Mouse (Mus musculus) left cerebral cortex, postnatal 14 days (tissue): ENCODE results near the gene Galntl5. TPM values are rescaled to one million over a fixed set of nuclear protein-coding genes. Genes with fewer than 3 reads are reported as not detected.
"Not testable (repeated sequence)": the region's sequence is repeated elsewhere in the genome, so short reads cannot be mapped to it uniquely, and the experiment has no call there.

Source experiments
- DNase-seq, 2 experiments: peaks; one replicate each; pipeline ENCODE4 v3.0.0; 2021 to 2022; ENCODE audit warnings: low spot score in 2 of 2, mixed read lengths in 1 of 2
- intact Hi-C: fragments of 180-260 bp; cut with DNase I; formaldehyde crosslinking; loops from one replicate; pipeline ENCODE4 v1.15.1; 2025
- total RNA-seq, 2 experiments: library from RNA; stranded (reverse); gene quantifications; 2 replicates each; pipeline ENCODE4 v1.2.3; 2021

Gene Galntl5
- total RNA-seq, 2 experiments from 2014 or later, result not detected

GRCm38 (mm10) chr5:25184594-25184993 lies 3.3 kb downstream of the Galntl5 start:
- intact Hi-C loops, result no loop called here
- DNase-seq, result no peak

DNA sequence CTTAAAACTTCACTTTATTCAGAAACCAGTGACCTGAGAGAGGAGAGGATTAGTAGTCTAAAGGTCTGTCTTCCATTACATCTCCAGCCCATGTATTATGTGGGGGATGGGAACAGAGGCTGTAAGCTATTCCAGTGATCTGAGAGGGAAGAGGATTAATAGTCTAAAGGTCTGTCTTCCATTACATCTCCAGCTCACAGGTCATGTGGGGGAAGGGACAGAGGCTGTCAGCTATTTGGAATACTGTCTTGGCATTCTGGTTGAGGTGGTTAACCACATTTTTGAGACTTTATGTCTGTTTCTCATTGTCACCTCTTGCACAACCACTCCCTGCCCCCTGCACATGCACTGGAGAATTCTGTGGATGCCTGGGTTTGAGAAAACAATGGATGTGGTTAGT lies 6.5 kb downstream of the Galntl5 start:
- DNase-seq, result no peak
- intact Hi-C loops, result no loop called here

DNA sequence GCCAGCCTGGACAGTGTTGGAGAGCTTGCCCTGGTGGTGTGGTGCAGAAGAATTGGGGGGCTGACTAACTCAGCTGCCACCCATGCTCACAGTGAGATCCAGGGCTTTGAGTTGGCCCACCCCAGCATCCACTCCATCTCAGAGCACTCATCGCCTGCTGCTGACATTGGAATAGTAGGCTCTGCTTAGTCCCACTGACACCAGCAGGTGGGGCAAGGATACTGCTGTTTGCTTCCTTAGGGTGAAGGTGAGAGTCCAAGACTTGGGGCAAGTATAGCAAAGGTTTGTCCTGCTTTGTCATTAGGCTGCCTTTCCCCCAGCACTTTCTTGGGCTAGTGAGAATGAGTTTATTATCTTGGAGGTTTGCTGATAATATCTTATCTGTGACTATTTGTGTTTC lies 7.5 kb downstream of the Galntl5 start:
- DNase-seq, result no peak
- intact Hi-C loops, result no loop called here

DNA sequence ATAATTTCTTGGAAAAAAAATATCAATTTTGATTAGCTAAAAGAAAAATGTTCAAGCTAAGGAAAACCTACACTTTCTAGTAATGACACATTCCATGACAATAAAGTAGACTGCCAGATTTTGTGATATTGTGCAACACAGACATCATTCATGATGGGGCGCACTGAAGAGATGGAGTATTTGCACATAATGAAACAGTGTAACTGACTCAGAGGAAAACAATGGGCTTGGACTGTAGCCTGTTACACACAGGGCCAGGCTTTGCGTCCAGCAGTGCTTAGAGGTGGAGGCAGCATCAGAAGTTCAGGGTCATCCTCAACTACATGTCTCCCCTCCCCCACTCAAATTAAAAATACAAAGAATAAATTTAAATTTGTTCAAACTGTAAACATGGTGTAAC lies 9.3 kb downstream of the Galntl5 start:
- intact Hi-C loops, result no loop called here
- DNase-seq, result no peak

DNA sequence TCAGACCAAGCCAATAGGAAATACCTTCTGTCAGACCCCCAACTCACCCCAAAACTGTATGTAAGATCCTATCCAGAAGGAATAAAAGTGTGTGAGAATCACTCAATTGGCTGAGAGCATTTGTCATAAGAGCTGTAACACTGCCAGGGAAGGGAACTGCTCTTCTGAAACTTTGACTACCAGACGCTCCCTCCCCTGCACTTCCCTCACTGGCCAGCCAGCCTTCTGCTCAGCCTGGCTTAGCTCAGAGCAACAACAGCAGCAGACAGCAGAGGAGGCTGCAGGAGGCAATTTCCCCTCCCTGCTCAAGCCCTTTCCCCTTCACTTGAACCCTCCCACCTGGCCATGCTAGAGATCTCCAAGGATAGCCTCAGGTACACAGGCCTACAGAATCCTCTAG lies 30.6 kb downstream of the Galntl5 start:
- DNase-seq, result peak in 1 of 2 experiments; percentile 18
- intact Hi-C loops, result no loop called here

DNA sequence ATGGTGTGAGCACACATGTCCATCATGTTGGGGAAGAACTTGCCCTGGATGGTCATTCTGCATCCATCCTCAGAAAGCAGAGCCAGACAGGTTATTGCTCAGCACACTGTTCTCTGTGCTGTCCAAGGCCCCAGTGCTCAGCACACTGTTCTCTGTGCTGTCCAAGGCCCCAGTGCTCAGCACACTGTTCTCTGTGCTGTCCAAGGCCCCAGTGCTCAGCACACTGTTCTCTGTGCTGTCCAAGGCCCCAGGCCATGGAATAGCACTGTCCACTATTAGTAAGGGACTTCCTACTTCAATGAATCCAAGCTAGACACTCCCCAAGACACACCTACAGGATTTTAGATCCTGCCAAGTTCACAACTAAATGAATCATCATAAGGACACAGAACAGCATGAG lies 32.0 kb downstream of the Galntl5 start:
- intact Hi-C loops, DNase-seq: not testable (repeated sequence)

- intact Hi-C loops, result no loop called here
- DNase-seq, result no peak
Measured at GRCm38 (mm10) chr5:25215006-25215405, 33.7 kb downstream of the Galntl5 start.

- intact Hi-C loops, result no loop called here
Measured at GRCm38 (mm10) chr5:25221604-25222003, 40.3 kb downstream of the Galntl5 start, which contains the start of gene Galnt11. Gene Galnt11, plus strand, starts transcription at chr5:25221904.

DNA sequence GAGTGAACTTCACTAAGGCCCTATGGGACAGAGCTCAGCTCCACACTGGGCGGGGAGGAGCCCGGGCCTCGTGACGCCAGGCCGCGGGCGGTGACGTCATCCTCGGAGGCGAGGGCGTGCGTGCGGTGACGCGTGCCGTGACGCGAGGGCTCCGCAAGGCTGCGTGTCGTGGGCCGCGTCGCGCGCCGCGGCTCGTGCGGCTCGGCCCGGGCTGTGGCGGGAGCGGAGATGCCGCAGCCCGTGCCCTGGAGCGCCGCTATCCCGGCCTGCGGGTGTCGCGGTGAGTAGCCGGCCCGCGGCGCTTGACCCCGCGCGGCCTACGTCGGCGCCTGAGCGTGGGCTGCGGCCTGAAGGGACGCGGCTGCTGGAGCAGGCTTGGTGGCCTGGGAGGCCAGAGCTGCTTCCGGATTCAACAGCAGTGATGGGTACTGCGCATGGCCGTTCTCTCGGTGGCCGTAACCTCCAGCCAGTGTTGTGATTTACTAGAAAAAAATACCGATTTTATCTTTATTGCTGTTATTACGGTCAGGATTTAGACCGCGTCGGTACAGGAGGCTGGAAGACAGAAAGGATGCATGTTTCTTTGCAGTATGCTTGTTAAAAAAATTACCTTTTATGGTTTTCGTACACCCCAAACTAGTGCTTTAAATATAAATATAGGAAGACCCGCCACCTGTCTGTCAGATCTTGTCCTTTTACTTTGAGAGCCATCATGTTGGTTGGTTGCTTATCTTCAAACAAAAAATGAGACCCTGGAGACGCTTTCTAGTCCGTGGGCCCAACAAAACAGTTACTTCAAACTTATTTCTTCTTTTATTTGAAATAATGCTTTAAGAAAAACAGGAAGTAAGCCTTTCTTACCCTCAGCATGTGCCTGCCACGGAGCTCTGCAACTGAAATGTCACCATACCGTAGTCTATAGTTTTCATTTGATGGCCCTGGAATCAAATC lies 41.8 kb downstream of the Galntl5 start, which contains the start of gene E130116L18Rik:
Gene E130116L18Rik (minus strand): TSS at position 402 of the 951 bp plus-strand sequence.
- peak; percentile 89 to 92 for DNase-seq
- intact Hi-C loops, result no loop called here

More at GRCm38 (mm10) chr5:25221604-25222003, 40.3 kb downstream of the Galntl5 start, which contains the start of gene Galnt11:
- no peak for DNase-seq

DNA sequence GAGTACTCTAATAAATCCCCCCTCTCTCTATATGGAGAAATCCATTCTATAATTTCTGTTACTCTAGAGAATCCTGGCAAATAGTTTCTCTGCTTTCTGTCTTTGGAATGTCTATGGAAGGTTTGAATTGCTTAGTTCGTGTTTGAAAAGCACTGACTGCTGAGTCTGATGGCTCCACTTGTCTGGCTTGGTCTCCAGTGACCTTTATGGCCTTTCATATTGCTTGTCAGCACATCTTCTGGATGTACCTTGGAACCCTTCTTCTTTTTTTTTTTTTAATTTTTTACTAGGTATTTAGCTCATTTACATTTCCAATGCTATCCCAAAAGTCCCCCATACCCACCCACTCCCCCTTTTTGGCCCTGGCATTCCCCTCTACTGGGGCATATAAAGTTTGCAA lies 43.1 kb downstream of the Galntl5 start:
- DNase-seq, intact Hi-C loops: not testable (repeated sequence)

- intact Hi-C loops, result no loop called here
- no peak for DNase-seq
Measured at GRCm38 (mm10) chr5:25243101-25243500, 61.8 kb downstream of the Galntl5 start.

- DNase-seq, result no peak
- intact Hi-C loops, result no loop called here
Measured at GRCm38 (mm10) chr5:25245806-25246472, 64.7 kb downstream of the Galntl5 start.

DNA sequence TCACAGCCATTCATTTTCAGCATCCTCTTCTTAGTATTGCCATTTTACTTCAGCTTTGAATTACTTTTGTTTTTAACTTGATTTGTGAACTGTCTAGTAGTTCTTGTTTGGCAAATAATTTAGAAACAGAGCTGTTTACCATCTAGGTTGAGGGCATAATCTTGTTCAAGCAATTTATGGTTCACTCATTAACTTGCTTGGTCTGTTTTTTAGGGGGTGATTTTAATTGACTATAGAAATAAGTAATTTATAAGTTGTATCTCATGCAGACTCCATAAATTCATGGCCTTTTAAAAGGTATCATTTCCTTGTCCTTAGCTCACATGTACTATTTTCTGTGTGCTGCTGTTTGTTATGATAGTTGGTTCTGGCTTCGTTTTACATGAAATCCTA lies 65.2 kb downstream of the Galntl5 start:
- no peak for DNase-seq
- intact Hi-C loops, result no loop called here

DNA sequence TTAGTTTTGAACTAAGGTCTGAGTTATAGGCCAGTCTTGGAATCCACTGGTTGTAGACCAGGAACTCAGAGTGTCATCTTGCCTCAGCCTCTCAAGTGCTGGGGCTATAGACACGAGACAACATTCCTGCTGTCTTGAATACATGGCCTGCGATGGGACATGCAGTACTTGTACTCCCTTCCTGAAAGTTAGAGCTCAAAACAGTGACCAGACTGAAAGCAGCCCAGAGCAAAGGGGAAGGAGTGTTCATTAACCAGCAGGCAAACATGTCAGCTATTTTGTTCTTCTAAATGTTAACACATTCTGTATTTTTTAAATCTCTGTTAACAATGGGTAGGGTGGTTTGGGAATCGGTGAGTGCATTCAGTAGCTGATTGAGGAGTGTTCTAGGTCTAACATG lies 65.8 kb downstream of the Galntl5 start:
- intact Hi-C loops, result no loop called here
- no peak for DNase-seq

DNA sequence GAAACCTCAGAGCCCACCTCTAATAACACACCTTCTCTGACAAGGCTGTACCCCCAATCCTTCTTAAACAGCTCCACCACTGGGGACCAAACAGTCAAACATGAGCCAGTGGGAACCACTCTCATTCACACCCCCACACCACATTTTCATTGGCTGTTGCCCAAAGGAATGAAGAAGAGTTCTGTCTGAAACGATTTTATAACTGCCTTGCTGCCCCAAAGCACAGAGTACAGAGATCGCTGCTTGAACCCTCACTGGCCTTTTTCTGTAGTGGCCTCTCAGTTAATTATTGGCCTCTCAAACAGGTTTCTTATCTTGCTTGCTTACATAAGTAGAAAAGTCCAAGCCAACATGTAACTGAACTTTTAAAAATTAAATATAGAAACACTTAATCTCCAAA lies 71.2 kb downstream of the Galntl5 start:
- DNase-seq, result no peak
- intact Hi-C loops, result no loop called here

- no peak for DNase-seq
- intact Hi-C loops, result no loop called here
Measured at GRCm38 (mm10) chr5:25252825-25253544, 71.7 kb downstream of the Galntl5 start.

DNA sequence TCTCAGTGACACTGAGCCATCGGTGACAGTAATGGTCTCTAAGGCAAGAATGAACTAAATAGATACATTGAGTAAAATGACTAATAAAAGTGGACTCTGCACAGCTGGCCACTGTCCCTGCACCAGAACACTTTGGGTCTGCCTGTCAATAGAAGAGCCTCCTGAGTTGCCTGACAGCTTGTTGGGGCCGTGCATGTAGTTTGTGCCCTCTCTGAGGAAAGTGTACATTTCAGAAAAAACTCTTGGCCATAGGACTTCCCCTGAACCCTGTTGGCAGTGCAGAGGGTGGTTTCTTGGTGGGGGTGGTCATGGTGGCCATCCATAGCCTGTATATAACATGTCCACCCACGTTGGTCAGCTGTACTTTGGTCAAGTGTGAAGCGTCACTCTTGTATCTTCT lies 73.2 kb downstream of the Galntl5 start:
- intact Hi-C loops, result no loop called here
- DNase-seq, result no peak

- peak; percentile 22 to 32 for DNase-seq
- intact Hi-C loops, result no loop called here
Measured at GRCm38 (mm10) chr5:25256686-25257085, 75.4 kb downstream of the Galntl5 start.

DNA sequence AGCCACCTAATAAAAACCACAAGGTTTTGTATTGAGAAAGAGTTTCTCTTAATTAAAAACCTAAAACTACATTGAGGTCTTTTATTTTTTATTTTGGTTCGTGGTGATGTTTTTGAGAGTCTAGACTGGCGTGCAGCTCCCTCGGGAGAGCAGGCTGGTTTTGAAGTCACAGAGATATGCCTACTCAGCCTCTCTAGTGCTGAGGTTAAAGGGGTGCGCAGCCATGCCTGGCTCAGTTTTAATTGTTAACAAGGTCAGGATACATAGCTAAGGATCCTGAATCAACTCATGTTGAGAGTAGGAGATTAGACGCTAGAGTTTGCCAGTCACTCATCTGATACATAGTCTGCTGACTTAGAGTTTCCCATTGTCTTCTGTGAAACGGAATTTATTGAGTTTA lies 80.2 kb downstream of the Galntl5 start:
- intact Hi-C loops, result no loop called here
- DNase-seq, result no peak

- intact Hi-C loops, result no loop called here
- no peak for DNase-seq
Measured at GRCm38 (mm10) chr5:25262266-25262665, 81.0 kb downstream of the Galntl5 start.
